Comparison of ENCODE assay signal across 10 mouse cellular contexts in the genomic region with DNA sequence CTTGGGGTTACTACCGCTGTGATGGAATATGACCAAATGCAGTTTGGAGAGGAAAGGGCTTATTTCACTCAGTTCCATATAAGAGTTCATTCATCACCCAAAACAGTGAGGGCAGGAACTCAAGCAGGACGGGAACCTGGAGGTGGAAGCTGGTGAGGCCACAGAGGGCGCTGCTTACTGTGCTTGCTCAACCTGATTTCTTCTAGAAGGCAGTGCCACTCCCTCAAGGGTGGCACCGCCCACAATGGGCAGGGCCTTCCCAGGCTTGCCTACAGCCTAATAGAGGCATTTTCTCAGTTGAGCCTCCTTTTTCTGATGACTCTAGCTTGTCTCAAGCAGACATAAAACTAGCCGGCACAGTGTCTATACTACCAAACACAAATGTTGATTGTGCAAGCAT. TPM values are rescaled to one million over a fixed set of nuclear protein-coding genes. Genes with fewer than 3 reads are reported as not detected.
DNase-seq lines count a peak whose midpoint lies in the region; ATAC-seq and TF ChIP-seq lines count a peak whose summit lies in the region.
"Had no signal": no experiment of that assay in that cellular context is flagged by ENCODE, and none has a peak within 500 bp of the region (broad histone marks: within the 10 kb centered on the region; RNA-seq: fewer than 3 reads in every experiment).

No protein-coding gene starts in this region.

- peak; percentile 64 for DNase-seq in kidney, adult 11 months
- no peak for DNase-seq in G1E (ENCODE audit: low spot score)
- DNase-seq in kidney, postnatal 36 days: peak; percentile 54 to 83
- peak; percentile 57 for DNase-seq in naive thymus-derived CD4-positive, alpha-beta T cell, adult 2 months (ENCODE audit: low read depth)
- no peak for DNase-seq in frontal cortex, postnatal 25 days (ENCODE audit: low spot score in 2 of 2)

- H3K27me3 ChIP-seq in kidney, embryonic 15.5 days: no peaks in the 10 kb centered on the region
- peaks cover 20% of the 10 kb centered on the region for H3K27me3 ChIP-seq in G1E (ENCODE audit: insufficient read depth, low read length)
- no peaks in the 10 kb centered on the region for H3K27me3 ChIP-seq in hindbrain, embryonic 12.5 days
- H3K27me3 ChIP-seq: embryonic facial prominence, embryonic 13.5 days had no signal

- peaks cover 13% of the 10 kb centered on the region; the same call in 1 of the 2 replicates for H3K4me1 ChIP-seq in kidney, embryonic 15.5 days
- H3K4me1 ChIP-seq in G1E (ENCODE audit: insufficient read depth, low read depth, low read length): peaks cover 8% of the 10 kb centered on the region
- no peaks in the 10 kb centered on the region for H3K4me1 ChIP-seq in hindbrain, embryonic 12.5 days
- H3K4me1 ChIP-seq: embryonic facial prominence, embryonic 13.5 days had no signal

- ATAC-seq in kidney, embryonic 15.5 days (replicated peaks; ENCODE audit: low FRiP score): no peak; the same call in 1 of the 2 replicates
- ATAC-seq in G1E (ENCODE audit: extremely low read depth, insufficient number of reproducible peaks, low FRiP score, poor library complexity, severe bottlenecking): peak; percentile 72
- peak; percentile 95 for ATAC-seq in common myeloid progenitor, adult 5-6 weeks (replicated peaks; ENCODE audit: low read depth, poor library complexity, severe bottlenecking)
- no peak for ATAC-seq in hindbrain, embryonic 12.5 days (ENCODE audit: low FRiP score)

- no peak overlapping the region for H3K27ac ChIP-seq in kidney, embryonic 15.5 days
- no peak overlapping the region for H3K27ac ChIP-seq in hindbrain, embryonic 12.5 days
- H3K27ac ChIP-seq: embryonic facial prominence, embryonic 13.5 days had no signal

- 0 out of 2 replicates have a peak, but pooled peaks cover 2% of the 10 kb centered on the region for H3K36me3 ChIP-seq in kidney, embryonic 15.5 days
- peaks cover 32% of the 10 kb centered on the region for H3K36me3 ChIP-seq in G1E (replicated peaks)
- H3K36me3 ChIP-seq in hindbrain, embryonic 12.5 days: no peaks in the 10 kb centered on the region

- H3K9ac ChIP-seq in kidney, embryonic 15.5 days: no peak overlapping the region
- no peak overlapping the region for H3K9ac ChIP-seq in hindbrain, embryonic 12.5 days
- H3K9ac ChIP-seq: embryonic facial prominence, embryonic 13.5 days had no signal

- H3K9me3 ChIP-seq in kidney, embryonic 15.5 days (replicated peaks): no peaks in the 10 kb centered on the region
- no peaks in the 10 kb centered on the region for H3K9me3 ChIP-seq in G1E (replicated peaks)
- no peaks in the 10 kb centered on the region for H3K9me3 ChIP-seq in hindbrain, embryonic 12.5 days (replicated peaks)
- H3K9me3 ChIP-seq: embryonic facial prominence, embryonic 13.5 days had no signal

- H3K4me2 ChIP-seq in kidney, embryonic 15.5 days: no peak overlapping the region
- H3K4me2 ChIP-seq in hindbrain, embryonic 12.5 days (replicated peaks): no peak overlapping the region
- H3K4me2 ChIP-seq: embryonic facial prominence, embryonic 13.5 days had no signal

- H3K4me3 ChIP-seq in kidney, embryonic 15.5 days (replicated peaks): no peak overlapping the region
- H3K4me3 ChIP-seq in G1E (ENCODE audit: low read depth, low read length): no peak overlapping the region
- no peak overlapping the region for H3K4me3 ChIP-seq in hindbrain, embryonic 12.5 days
- H3K4me3 ChIP-seq: embryonic facial prominence, embryonic 13.5 days had no signal

- 35% methylated on average over 5 of the region's 5 CpGs for WGBS in kidney, embryonic 15.5 days
- WGBS in hindbrain, embryonic 12.5 days: 29% methylated on average over 5 of the region's 5 CpGs

- TF ChIP-seq CTCF in G1E (IDR thresholded peaks at IDR 0.05; ENCODE audit: low read depth, low read length): no peak

RNA-seq across cellular contexts. Expression of gene Retn, which starts 9.8 kb away (rescaled TPM):
- 0.66 TPM in 1 of 2 replicates, not detected in the other for polyA plus RNA-seq in kidney, embryonic 15.5 days (2015; fragmentation: Nextera tagmentation; extraction: Ambion mirVana)
- total RNA-seq in G1E (2014; fragmentation: Nextera tagmentation) (not detected in 2 replicates), G1E (2017) (not detected in 2 replicates)
- not detected in 2 replicates for polyA plus RNA-seq in G1E (2012)
- total RNA-seq in common myeloid progenitor, adult 5-6 weeks (2017): not detected in 2 replicates
- polyA plus RNA-seq in hindbrain, embryonic 12.5 days (2016; fragmentation: Nextera tagmentation; extraction: Ambion mirVana): 0.43 TPM in 1 of 2 replicates, not detected in the other
- polyA plus RNA-seq: embryonic facial prominence, embryonic 13.5 days; limb, embryonic 11.5 days had no signal

RNA-seq across cellular contexts. Expression of gene Stxbp2, which starts 15.0 kb away (rescaled TPM):
- 78.5 and 85.3 TPM in 2 replicates for polyA plus RNA-seq in kidney, embryonic 15.5 days (2015; fragmentation: Nextera tagmentation; extraction: Ambion mirVana)
- total RNA-seq in G1E (2014; fragmentation: Nextera tagmentation) (224 and 287 TPM in 2 replicates), G1E (2017) (181 and 203 TPM in 2 replicates)
- polyA plus RNA-seq in G1E (2012): 399 and 514 TPM in 2 replicates
- total RNA-seq in common myeloid progenitor, adult 5-6 weeks (2017): 92.9 and 112 TPM in 2 replicates
- 27.1 and 27.3 TPM in 2 replicates for polyA plus RNA-seq in hindbrain, embryonic 12.5 days (2016; fragmentation: Nextera tagmentation; extraction: Ambion mirVana)

RNA-seq across cellular contexts. Expression of gene Mcemp1, which starts 19.8 kb away (rescaled TPM):
- polyA plus RNA-seq in kidney, embryonic 15.5 days (2015; fragmentation: Nextera tagmentation; extraction: Ambion mirVana): 0.32 and 0.57 TPM in 2 replicates
- total RNA-seq in G1E (2014; fragmentation: Nextera tagmentation) (not detected in 2 replicates), G1E (2017) (0.11 TPM in 1 of 2 replicates, not detected in the other)
- not detected in 2 replicates for polyA plus RNA-seq in G1E (2012)
- 0.27 and 0.68 TPM in 2 replicates for total RNA-seq in common myeloid progenitor, adult 5-6 weeks (2017)
- polyA plus RNA-seq in hindbrain, embryonic 12.5 days (2016; fragmentation: Nextera tagmentation; extraction: Ambion mirVana): 0.18 and 0.21 TPM in 2 replicates

RNA-seq across cellular contexts. Expression of gene Pcp2, which starts 20.5 kb away (rescaled TPM):
- 0.34 and 0.48 TPM in 2 replicates for polyA plus RNA-seq in kidney, embryonic 15.5 days (2015; fragmentation: Nextera tagmentation; extraction: Ambion mirVana)
- total RNA-seq in G1E (2014; fragmentation: Nextera tagmentation) (not detected in 2 replicates), G1E (2017) (0.38 TPM in 1 of 2 replicates, not detected in the other)
- polyA plus RNA-seq in G1E (2012): not detected in 2 replicates
- not detected in 2 replicates for total RNA-seq in common myeloid progenitor, adult 5-6 weeks (2017)
- polyA plus RNA-seq in hindbrain, embryonic 12.5 days (2016; fragmentation: Nextera tagmentation; extraction: Ambion mirVana): 0.56 and 0.87 TPM in 2 replicates

RNA-seq across cellular contexts. Expression of gene Pet100, which starts 24.5 kb away (rescaled TPM):
- polyA plus RNA-seq in kidney, embryonic 15.5 days (2015; fragmentation: Nextera tagmentation; extraction: Ambion mirVana): 108 and 116 TPM in 2 replicates
- 25.8 and 52.9 TPM in 2 replicates for total RNA-seq in G1E (2014; fragmentation: Nextera tagmentation)
- 116 and 136 TPM in 2 replicates for total RNA-seq in G1E (2017)
- polyA plus RNA-seq in G1E (2012): 17.7 and 22.2 TPM in 2 replicates
- total RNA-seq in common myeloid progenitor, adult 5-6 weeks (2017): 162 and 251 TPM in 2 replicates
- 112 and 116 TPM in 2 replicates for polyA plus RNA-seq in hindbrain, embryonic 12.5 days (2016; fragmentation: Nextera tagmentation; extraction: Ambion mirVana)

Comparison
In these comparisons a context has a peak if more than half of its experiments do, and no peak if none do; other contexts are left out.
1. DNase-seq: peak in kidney, adult 11 months (single experiment), kidney, postnatal 36 days (2 of 2) and naive thymus-derived CD4-positive, alpha-beta T cell, adult 2 months (single experiment); none in G1E (single experiment) and frontal cortex, postnatal 25 days (0 of 2).
2. ATAC-seq: peak in G1E (single experiment) and common myeloid progenitor, adult 5-6 weeks (single experiment); none in kidney, embryonic 15.5 days (single experiment) and hindbrain, embryonic 12.5 days (single experiment).